Mouse (Mus musculus) A20 (cell line): ENCODE data around the gene Pid1.
"Not testable (repeated sequence)": the region's sequence is repeated elsewhere in the genome, so short reads cannot be mapped to it uniquely, and the experiment has no call there.

Experiments used
- DNase-seq: peaks from one replicate; pipeline ENCODE4 v3.0.0-alpha.2; 2011; ENCODE audit warnings: low read depth, low spot score

The Pid1 gene

GRCm38 (mm10) chr1:84359611-84360500 lies 4.1 kb downstream of the Pid1 start:
- no peak for DNase-seq

GRCm38 (mm10) chr1:84357216-84357615 lies 6.8 kb downstream of the Pid1 start:
- no peak for DNase-seq

GRCm38 (mm10) chr1:84350262-84350661 lies 13.7 kb downstream of the Pid1 start:
- peak; percentile 49 for DNase-seq

GRCm38 (mm10) chr1:84347796-84348476 lies 16.0 kb downstream of the Pid1 start:
- no peak for DNase-seq

- not testable (repeated sequence) for DNase-seq
Observed at GRCm38 (mm10) chr1:84332797-84333196, 31.2 kb downstream of the Pid1 start.

GRCm38 (mm10) chr1:84331861-84332260 lies 32.1 kb downstream of the Pid1 start:
- not testable (repeated sequence) for DNase-seq

GRCm38 (mm10) chr1:84325309-84325708 lies 38.7 kb downstream of the Pid1 start:
- no peak for DNase-seq

- no peak for DNase-seq
Observed at GRCm38 (mm10) chr1:84321327-84321726, 42.7 kb downstream of the Pid1 start.

GRCm38 (mm10) chr1:84318569-84318968 lies 45.4 kb downstream of the Pid1 start:
- DNase-seq, result no peak

- peak; percentile 6 for DNase-seq
Observed at GRCm38 (mm10) chr1:84317827-84318226, 46.2 kb downstream of the Pid1 start.

- DNase-seq, result no peak
Observed at GRCm38 (mm10) chr1:84309966-84310460, 54.0 kb downstream of the Pid1 start.

- DNase-seq, result no peak
Observed at GRCm38 (mm10) chr1:84305713-84306421, 58.1 kb downstream of the Pid1 start.

- DNase-seq, result no peak
Observed at GRCm38 (mm10) chr1:84302788-84303187, 61.2 kb downstream of the Pid1 start.

GRCm38 (mm10) chr1:84299719-84300118 lies 64.3 kb downstream of the Pid1 start:
- no peak for DNase-seq

GRCm38 (mm10) chr1:84286682-84287111 lies 77.3 kb downstream of the Pid1 start:
- DNase-seq, result peak; percentile 2

GRCm38 (mm10) chr1:84285620-84286019 lies 78.4 kb downstream of the Pid1 start:
- no peak for DNase-seq

GRCm38 (mm10) chr1:84284293-84285068 lies 79.5 kb downstream of the Pid1 start:
- no peak for DNase-seq

GRCm38 (mm10) chr1:84283119-84283518 lies 80.9 kb downstream of the Pid1 start:
- no peak for DNase-seq

- no peak for DNase-seq
Observed at GRCm38 (mm10) chr1:84280171-84280570, 83.8 kb downstream of the Pid1 start.

- DNase-seq, result no peak
Observed at GRCm38 (mm10) chr1:84278359-84279255, 85.4 kb downstream of the Pid1 start.
